Mouse (Mus musculus): ENCODE measurements around the gene Gm10912.
"Not testable (repeated sequence)": the region's sequence is repeated elsewhere in the genome, so short reads cannot be mapped to it uniquely, and the experiment has no call there.

Gene Gm10912

GRCm38 (mm10) chr2:104065526-104065925 lies at the start of gene Gm10912:
Gene Gm10912 (plus strand): TSS chr2:104065826.
- DNase-seq (ENCODE audit: low spot score in 2 of 2), result not testable (repeated sequence)

DNA sequence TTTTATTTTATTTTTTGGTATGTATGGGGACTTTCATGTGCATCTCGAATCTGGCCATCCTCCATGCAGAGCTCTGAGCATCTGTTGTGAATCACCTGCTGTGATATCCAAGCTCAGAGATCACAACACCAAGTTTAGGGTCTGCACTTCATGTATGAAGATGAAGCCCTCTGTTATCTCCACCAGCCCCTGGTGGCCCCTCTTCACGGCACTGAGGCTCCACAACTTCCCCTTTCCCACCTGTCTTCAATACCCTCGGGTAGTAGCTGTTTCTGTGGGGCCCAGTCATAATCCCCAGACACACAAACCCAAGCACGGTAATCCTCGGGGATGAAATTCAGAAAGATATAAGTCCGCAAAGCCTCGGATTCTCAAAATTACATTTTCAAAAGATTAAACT lies 42.5 kb upstream of the Gm10912 start:
- no peak for DNase-seq (ENCODE audit: low spot score in 2 of 2)

DNA sequence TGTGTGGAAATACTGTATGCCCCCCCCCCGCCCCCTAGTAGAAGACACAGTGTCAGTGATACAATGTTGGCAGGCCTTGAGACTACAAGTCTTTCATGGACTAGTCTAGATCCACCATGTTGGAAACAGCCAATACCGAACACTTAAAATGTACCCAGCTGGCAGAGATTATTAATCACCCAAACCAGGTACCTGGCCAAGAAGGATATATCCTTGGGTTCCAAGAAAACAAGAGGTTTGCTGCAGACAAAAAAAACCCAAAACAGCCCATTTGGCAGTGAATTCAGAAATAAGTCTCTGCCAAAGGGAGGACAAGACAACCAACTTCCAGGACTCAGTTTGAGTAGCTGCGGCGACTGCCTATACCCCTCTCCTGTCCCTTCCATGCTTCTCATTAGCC lies 41.0 kb upstream of the Gm10912 start:
- no peak for DNase-seq (ENCODE audit: low spot score in 2 of 2)

GRCm38 (mm10) chr2:104027458-104028138 lies 38.0 kb upstream of the Gm10912 start, which contains the start of gene Fbxo3:
Gene Fbxo3 (plus strand): TSS chr2:104027721.
- peak; percentile 80 to 91 for DNase-seq (ENCODE audit: low spot score in 2 of 2)

- DNase-seq (ENCODE audit: low spot score in 2 of 2), result no peak
These were observed 37.4 kb upstream of the Gm10912 start, which contains the start of gene 4931422A03Rik for GRCm38 (mm10) chr2:104028139-104028723. Gene 4931422A03Rik (minus strand): TSS chr2:104028361.

DNA sequence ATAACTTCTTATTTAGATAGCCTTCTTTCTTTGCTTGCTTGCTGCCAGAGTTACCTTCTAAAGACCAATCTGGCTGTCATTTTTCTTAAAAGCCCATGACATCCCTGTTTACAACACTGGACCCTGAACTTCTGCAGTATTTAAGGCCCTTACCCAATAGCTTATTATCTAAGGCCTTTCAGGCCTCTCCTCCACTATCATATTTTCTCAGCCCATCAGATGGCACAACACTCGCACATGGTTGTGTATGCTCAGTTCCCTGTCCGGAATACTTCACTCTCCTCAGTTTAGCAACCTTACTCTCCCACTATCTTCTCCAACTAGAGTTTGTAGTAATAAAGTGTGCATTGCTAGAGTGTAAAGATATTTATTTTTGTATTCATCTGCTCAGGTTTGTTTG lies 36.6 kb upstream of the Gm10912 start:
- DNase-seq (ENCODE audit: low spot score in 2 of 2), result no peak

- no peak for DNase-seq (ENCODE audit: low spot score in 2 of 2)
These were observed 35.2 kb upstream of the Gm10912 start for GRCm38 (mm10) chr2:104030381-104030780.

DNA sequence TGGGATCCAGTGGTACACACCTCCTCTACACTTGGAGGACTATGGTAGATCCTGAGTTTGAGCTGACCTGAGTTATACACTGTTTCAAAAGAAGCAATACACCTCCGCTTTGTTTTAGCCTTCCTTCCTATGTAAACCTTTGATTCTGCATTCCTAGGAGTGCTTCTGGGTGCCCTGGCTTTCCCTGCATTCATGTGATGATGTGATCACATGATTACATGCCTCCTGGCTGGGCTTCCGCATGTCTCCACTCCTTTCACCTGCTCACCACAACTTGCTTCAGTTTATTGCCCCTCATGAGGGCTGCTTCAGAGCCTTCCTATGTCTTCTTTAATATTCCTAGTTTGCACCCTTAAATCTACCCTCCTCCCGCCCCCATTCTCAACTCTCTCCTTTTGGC lies 33.6 kb upstream of the Gm10912 start:
- no peak for DNase-seq (ENCODE audit: low spot score in 2 of 2)

GRCm38 (mm10) chr2:104034832-104035472 lies 30.7 kb upstream of the Gm10912 start:
- peak in 1 of 2 experiments; percentile 65 for DNase-seq (ENCODE audit: low spot score in 2 of 2)

DNA sequence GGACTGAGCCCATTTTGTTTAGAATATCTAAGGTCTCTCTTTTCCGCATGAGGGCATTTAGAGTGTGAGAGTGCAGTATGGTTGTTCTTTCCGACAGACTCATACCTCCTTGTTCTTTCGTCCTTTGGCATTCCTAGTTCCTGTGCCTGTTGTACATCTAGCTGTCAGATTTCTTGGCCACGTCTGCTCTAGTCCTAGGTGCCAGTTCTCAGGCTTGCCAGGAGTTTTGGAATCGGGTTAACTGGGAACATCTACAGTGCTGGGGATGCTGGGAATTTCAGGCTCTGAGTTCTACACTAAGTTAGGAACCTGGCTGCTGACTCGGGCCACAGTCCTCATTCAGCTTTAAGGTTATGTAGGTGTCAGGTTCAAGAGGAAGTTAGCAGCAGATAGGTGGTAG lies 30.0 kb upstream of the Gm10912 start:
- DNase-seq (ENCODE audit: low spot score in 2 of 2), result peak; percentile 38 to 41

DNA sequence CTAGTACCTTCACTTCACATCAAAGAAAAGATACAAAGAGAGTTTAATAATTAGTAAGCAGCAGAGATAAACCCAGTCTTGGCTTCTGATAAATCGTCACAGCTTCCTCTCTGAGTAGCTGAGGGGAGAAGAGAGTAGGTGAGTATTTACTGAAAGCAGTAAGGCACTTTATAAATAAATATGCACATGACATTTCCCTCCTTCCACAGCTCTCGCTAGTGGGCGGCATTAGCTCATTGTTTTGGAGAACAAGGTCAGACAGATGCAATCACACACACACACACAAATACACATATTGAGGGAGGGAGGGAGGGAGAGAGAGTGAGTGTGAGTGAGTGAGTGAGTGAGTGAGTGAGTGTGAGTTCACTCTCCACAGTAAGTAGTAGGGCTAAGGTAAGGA lies 29.3 kb upstream of the Gm10912 start:
- DNase-seq (ENCODE audit: low spot score in 2 of 2), result no peak

GRCm38 (mm10) chr2:104038236-104038635 lies 27.4 kb upstream of the Gm10912 start:
- no peak for DNase-seq (ENCODE audit: low spot score in 2 of 2)

DNA sequence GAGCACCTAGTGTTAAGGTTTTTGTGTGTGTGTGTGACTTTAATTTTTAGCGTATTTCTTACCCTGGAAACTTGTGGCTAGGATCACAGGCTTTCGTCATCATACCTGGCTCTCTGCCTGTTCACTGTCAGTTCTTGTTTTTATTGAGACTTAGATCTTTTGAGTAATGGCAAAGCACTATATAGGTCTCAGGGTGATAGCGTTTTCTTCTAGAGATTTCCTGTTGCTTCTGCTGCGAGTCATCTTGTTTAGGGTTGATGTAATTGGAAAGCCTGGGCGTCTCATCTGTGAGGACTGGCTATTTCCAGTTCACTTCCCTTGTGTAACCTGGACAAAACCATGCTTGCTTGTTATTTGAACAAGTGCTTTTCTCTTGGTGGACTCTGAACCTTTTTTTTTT lies 24.0 kb upstream of the Gm10912 start:
- no peak for DNase-seq (ENCODE audit: low spot score in 2 of 2)

DNA sequence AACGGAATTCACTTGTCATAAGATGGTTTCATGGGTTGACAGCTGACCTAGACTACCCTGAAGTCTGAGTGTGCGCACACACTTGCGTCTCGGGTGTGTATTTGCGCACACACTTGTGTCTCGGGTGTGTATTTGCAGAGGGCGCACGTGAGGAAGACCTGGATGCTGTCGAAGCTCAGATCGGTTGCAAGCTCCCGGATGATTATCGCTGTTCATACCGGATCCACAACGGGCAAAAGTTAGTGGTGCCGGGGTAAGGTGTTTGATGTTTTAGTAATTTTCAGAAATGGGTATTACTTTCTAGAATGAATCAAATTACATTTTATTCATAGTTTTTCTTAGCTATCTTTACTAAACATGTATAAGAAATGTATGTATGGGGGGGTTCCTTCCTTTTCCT lies 22.9 kb upstream of the Gm10912 start:
- no peak for DNase-seq (ENCODE audit: low spot score in 2 of 2)

GRCm38 (mm10) chr2:104043624-104044478 lies 21.8 kb upstream of the Gm10912 start:
- DNase-seq (ENCODE audit: low spot score in 2 of 2), result no peak

DNA sequence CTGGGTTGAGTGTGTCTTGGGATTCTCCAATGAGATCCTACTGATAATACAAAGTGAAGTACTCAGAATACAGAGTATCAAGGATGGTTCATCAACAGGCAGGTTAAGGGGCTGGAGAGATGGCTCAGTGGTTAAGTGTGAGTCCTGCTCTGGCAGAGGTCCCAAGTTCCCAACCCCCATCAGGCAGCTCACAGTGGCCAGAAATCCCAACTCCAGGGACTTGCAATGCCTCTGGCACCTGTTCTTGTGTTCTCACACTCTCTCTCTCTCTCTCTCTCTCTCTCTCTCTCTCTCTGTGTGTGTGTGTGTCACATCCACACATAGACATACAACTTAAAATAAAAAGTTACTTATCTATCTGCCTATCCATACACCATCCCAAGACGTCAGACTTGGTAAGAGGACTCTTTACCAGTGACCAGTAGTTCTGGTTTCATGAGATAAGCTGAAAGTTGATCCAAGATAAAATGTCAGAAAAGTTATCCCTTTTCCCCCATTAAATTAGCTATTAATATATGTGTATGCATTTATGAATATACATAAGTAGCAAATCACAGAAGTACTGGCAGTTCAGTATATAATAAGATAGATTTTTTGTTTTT lies 21.0 kb upstream of the Gm10912 start:
- no peak for DNase-seq (ENCODE audit: low spot score in 2 of 2)

DNA sequence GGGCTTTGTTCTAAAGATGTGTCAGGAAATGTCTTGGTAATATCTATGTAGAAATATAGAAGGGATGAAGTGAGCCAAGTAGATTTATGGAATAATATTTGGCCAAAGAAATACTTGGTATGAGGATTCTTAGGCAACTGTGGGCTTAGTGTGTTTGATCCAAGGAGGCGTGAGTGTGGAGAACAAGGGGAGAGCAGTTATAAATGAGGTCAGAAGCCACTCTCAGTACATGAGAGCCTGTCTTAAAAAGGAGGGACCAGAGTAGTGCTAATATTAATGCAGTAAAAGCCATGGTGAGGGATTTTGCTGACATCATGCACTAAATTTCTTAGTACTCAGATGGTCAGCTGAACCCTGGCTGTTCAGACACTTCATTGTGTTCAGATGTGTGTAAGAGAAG lies 7.2 kb upstream of the Gm10912 start:
- no peak for DNase-seq (ENCODE audit: low spot score in 2 of 2)

- no peak for DNase-seq (ENCODE audit: low spot score in 2 of 2)
These were observed 6.7 kb upstream of the Gm10912 start for GRCm38 (mm10) chr2:104058954-104059353.

- DNase-seq (ENCODE audit: low spot score in 2 of 2), result no peak
These were observed 5.8 kb upstream of the Gm10912 start for GRCm38 (mm10) chr2:104059786-104060185.

GRCm38 (mm10) chr2:104060996-104061395 lies 4.6 kb upstream of the Gm10912 start:
- DNase-seq (ENCODE audit: low spot score in 2 of 2), result no peak

- no peak for DNase-seq (ENCODE audit: low spot score in 2 of 2)
These were observed 3.0 kb upstream of the Gm10912 start for GRCm38 (mm10) chr2:104062665-104063064.

GRCm38 (mm10) chr2:104064152-104064551 lies 1.5 kb upstream of the Gm10912 start:
- no peak for DNase-seq (ENCODE audit: low spot score in 2 of 2)
